Mouse (Mus musculus): Measurements from ENCODE around the gene Olfr418.
"Not testable (repeated sequence)": the region's sequence is repeated elsewhere in the genome, so short reads cannot be mapped to it uniquely, and the experiment has no call there.

The Olfr418 gene

DNA sequence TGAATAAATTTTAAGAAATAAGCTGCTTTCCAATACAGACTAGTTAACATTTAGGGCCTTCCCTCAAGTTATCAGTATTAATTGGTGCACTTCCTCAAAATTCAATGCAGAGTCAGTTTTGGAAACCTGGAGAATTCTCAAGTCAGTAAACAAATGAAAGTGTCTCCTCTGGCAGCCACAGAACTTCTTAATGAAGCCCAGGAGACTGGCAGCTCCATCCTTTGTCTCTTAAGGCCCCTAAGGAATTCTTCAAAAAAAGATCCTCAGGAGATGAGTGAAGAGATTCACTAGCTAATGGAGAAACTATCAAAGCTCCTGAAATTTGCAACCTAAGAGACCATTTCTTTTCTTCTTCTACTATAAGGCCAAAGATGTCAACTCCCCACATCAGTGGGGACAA, at the start of gene Olfr418:
TSS of gene Olfr418 (plus strand) at position 301 of the 400 bp plus-strand sequence.
- no peak for DNase-seq

DNA sequence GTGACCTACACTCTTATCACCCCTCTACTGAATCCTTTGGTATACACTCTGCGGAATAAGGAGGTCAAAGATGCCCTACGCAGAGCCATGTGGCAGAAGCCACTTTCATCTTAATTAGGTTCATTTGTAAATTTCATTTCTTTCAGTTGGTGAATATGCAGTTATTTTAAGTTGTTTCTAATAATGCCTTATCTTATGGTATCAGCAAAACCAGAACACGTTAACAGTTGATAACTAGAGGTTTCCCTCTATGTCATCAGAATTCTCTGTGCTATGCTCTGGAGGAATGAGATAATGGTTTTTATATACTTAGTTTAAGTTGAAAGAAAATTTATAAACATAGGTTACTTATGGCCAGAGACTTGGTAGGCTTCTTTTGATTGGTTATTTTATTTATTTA, 49.3 kb upstream of the Olfr418 start:
- no peak for DNase-seq

DNA sequence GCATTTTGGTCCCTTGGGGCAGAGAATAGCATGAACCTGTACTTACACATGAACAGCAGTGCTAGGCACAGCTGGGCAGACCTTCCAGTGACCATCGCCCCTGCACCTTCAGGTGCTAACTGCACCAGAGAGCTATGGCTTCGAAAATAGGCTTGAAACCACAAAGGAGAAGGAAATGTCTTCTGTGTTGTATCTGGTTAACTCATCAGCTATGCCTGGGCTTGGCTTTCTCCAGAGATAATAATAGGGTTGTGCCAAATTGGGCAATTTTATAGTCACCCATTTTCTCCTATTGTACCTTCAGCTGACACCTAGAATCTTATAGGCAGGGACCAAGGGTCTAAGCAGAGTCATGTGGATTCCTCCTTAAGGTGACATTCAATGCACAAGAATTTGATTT, 38.7 kb upstream of the Olfr418 start, which contains the start of gene Fcer1a:
TSS of gene Fcer1a (minus strand) at position 134 of the 400 bp plus-strand sequence.
- no peak for DNase-seq

DNA sequence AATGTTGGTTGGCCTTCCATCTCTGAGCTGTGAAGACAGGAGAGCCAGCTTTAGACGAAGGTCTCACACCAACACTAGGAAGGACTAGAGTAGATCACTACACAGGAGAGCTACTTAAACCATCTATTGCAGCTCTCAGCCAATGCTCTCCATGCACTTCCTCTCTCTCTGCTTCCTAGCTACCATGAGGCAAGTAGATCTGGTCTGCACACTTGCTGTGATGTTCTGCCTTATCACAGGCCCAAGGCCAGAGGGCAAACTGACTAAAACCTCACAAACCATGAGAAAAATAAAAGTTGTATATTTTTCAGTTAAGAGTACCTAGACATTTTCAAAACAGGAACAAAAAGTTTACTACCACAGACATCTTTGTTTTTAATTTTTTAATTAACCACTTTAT, 28.8 kb upstream of the Olfr418 start:
- DNase-seq, result not testable (repeated sequence)

DNA sequence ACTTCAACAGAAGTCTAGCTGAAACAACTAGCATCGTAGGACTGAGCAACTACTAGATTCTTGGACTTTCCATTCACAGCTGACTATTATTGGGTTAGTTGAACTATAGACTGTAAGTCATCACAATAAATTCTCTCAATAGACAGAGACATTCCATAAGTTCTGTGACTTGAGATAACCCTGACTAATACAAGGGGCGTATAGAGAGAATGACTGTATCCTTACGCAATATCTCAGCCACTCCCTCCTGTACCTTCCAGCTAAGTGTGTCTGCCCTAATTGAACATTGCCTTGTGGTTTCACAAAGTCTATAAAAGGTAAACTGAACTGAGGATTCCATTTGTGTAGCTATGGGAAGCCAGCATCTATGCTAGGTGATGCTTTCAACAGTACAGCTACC, 15.9 kb upstream of the Olfr418 start:
- DNase-seq, result no peak

DNA sequence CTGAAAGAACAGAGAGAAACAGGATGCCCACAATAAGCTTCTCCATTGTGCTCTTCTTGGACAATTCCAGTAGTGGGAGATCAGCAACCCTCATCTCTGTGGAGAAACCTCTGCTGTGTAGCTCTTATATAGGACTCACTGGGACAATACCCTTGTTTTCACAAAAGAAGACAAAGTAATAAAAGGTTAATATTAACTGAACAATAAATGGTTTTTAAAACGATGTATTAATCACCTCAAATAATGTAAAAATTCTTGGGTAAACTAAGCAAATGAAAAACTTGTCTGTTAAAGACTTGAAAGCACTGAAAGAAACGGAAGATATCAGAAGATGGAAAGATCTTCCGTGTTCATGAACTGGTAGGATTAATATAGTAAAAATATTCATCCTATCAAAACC, 11.9 kb downstream of the Olfr418 start, which contains the start of gene Mptx2:
TSS of gene Mptx2 (minus strand) at position 101 of the 400 bp plus-strand sequence.
- no peak for DNase-seq

DNA sequence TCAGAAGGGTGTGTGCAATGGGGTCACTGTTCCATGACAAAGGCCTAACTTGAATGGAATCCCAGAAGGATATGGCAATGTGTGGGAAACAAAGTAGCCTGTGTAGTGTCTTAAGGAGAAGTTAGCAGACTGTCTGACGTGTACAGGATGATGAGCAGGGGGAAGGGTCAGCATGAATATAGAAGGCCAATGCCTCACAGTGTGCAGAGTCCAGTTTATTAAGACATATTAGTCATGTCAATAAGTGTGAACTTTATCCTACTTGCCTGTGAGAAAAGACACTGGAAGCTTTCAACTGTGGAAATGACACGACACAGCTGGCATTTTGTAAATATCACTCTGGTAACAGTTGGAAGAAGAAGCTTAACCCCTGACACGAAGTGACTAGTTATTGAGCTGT, 37.0 kb downstream of the Olfr418 start:
- not testable (repeated sequence) for DNase-seq

DNA sequence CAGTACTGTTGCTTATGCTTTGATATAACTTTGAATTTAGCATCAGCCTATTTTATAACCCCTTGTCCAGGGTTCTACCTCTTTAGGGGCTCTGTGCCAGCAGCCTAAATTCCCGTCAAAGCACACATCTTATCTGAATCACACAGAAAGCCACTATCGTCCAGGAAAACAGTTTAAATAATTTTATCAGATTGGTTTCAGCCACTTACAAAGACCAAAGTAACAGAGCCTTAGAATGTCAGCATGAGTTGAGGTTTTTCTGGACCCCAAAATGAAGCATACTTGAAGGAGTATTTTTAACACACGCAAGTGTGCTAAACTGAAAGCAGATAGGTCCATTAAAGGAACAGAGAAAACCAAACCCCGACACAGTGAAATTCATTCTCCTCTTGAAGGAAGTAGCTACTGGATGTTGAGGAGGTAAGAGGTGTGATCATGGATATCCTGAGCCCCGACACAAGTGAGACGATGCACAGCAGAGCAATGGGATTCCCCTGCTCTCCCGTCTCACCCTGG, 47.8 kb downstream of the Olfr418 start:
- not testable (repeated sequence) for DNase-seq

DNA sequence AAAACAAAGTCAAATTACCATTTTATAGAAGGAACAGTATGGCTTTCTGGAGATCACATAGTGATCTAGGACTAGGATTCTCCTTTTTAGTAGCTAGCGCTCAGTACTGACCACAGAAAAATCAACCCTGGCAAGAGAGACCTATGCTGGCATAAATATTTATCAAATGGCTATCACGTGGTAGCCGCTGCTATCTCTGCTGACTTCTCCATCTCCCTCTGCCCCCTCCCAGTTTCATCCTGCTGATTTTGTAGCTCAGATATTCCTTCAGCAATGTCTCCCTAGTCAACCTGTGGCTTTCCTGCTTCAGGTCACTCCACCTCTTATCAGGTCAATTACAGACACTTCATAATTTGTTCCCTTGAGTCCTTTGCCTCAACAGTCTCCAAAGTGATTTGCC, 49.9 kb downstream of the Olfr418 start:
- DNase-seq, result no peak

DNA sequence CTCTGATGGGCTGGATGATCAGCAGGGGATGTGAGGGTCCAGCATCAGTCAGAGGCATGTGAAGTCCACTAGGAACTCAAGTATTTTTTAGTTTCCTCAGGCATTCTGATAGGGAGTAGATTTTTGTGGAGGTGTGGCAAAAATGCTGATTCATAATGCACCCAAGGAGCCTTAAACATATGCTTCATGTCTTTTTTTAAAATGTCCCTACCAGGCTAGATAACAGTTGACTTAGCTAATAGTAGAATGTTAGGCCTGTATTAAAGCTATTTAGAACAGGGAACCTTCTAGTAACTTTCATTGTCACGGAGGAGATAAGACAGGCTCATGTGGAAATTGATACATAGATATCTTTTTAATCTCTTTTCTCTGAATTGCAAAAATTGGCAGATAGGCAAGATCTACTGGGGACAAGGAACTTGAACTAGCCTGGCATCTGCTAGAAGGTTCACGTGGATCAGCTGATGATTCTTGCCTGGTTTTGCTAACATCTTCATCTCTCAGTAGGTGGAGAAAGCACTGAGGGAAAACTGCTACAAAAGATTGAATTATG, 52.2 kb downstream of the Olfr418 start:
- no peak for DNase-seq

DNA sequence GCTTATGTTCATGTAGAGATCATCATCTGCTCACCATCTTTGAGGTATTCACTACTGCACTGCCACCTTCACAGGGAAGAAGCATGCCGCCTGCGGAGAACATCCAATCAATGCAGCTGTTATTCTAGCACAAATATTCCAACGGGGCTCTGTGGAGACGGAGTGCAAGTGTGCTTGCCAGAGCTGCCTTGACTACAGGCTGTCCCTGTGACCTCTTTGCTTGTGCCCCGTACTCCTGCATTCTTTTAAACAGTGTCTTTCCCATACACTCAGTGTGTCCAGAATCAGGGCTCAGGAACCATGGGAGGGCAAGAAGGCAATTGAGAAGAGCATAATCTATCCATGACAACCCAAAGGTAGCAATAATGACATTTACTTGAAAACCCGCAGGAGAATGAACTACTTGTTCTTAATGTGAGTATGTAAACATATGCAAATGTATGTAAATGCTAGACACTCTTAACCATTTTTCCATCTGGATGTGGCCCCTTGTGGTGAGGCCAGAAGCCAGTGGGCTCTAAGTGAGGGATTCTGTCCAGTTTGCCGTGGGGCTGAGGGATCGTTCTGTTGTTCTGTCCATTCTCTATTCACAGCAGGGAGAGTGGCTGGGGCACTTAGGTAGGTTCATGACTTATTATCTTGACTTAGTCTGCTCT, 55.9 kb downstream of the Olfr418 start:
- DNase-seq, result no peak

DNA sequence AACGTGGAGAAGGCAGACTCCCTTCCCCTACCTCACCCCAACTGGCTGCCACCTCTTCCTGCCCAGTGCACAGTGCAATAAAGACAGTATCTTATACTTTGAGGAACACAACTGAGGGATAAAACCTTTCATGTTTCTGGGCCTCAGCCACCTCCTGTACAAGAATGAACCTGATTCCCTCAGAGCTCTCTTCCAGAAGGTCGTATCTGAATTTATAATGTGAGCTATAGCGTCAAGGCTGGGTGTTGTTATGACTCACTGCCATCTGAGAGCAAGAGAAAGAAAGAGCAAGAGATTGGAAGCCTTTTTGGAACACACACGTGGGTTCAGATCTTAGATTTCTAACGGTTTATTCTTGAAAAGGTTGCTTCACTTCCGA, 56.4 kb downstream of the Olfr418 start:
- no peak for DNase-seq
